Mouse (Mus musculus): ENCODE measurements around the gene Tmem178b. TPM values are rescaled to one million over a fixed set of nuclear protein-coding genes. Genes with fewer than 3 reads are reported as not detected.

Gene Tmem178b
- polyA plus RNA-seq, 1 experiment from 2014 or later = 35.7 TPM

GRCm38 (mm10) chr6:40121494-40121893 lies 248.4 kb downstream of the Tmem178b start:
- 15% methylated on average over 4 of the region's 4 CpGs for WGBS
- ATAC-seq (replicated peaks) = peak; percentile 69
- peak overlapping the region; percentile 64; the same call in 1 of the 2 replicates for H3K27ac ChIP-seq

DNA sequence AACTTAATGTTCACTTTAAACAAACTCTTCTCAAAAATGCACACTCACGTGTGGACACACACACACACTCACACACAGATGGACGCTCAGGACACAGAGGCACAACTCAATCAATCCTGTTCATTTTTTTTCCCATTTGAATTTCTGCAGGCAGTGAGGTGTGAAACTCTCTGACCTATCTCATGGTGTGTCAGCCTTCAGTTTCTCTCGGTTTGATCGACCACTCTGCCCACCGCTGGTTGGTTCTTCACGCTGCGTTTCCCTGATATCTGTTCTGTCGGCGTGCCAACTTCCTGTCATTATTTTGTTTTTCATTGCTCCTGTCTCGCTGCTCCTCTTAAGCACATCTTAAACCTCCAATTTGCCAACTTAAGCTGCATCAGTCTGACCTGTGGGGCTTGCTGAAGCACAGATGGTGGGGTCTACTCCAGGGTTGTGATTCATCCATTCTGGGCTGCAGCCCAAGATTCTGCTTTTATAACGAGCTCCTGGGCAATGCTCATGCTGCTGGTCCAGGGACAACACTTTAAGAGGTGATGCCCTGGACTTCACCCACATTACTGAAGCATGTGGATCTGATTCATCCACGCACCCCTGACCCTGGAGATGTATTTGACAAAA lies 250.1 kb downstream of the Tmem178b start:
- H3K4me1 ChIP-seq = peaks cover 22% of the 10 kb centered on the region
- no peak overlapping the region for H3K9ac ChIP-seq
- H3K27me3 ChIP-seq (replicated peaks) = no peaks in the 10 kb centered on the region
- ATAC-seq (replicated peaks) = no peak; the same call in 1 of the 2 replicates
- H3K4me2 ChIP-seq = no peak overlapping the region
- H3K9me3 ChIP-seq = no peaks in the 10 kb centered on the region
- 63% methylated on average over 12 of the region's 12 CpGs for WGBS
- H3K36me3 ChIP-seq (replicated peaks) = no peaks in the 10 kb centered on the region
- no peak overlapping the region for H3K27ac ChIP-seq
- H3K4me3 ChIP-seq = no peak overlapping the region

More at GRCm38 (mm10) chr6:40121494-40121893, 248.4 kb downstream of the Tmem178b start:
- H3K27me3 ChIP-seq (replicated peaks) = no peaks in the 10 kb centered on the region
- no peaks in the 10 kb centered on the region for H3K36me3 ChIP-seq (replicated peaks)
- no peak overlapping the region for H3K4me3 ChIP-seq
- peaks cover 24% of the 10 kb centered on the region for H3K4me1 ChIP-seq
- H3K9ac ChIP-seq = no peak overlapping the region
- no peaks in the 10 kb centered on the region for H3K9me3 ChIP-seq
- H3K4me2 ChIP-seq = no peak overlapping the region

DNA sequence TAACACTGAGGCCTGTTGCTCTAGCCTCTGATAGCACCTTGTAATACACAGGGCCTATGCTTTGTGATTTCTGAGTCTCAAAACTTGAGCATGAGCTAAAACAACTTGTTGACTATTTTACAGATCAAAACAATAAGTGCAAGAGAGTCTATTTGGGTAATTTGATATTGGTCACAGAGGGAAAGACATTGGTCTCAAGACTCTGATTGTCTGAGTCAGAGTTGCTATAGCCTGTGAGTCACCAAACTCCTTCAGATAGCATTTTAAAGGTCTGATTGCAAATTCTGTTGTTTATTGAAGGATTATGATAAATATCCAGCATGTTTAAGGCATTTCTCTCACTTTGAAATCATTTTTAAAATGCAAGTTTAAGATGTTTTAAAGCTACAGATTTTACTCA lies 250.9 kb downstream of the Tmem178b start:
- H3K27me3 ChIP-seq (replicated peaks) = no peaks in the 10 kb centered on the region
- no peaks in the 10 kb centered on the region for H3K36me3 ChIP-seq (replicated peaks)
- no peak overlapping the region for H3K4me2 ChIP-seq
- H3K9me3 ChIP-seq = no peaks in the 10 kb centered on the region
- H3K4me1 ChIP-seq = peaks cover 22% of the 10 kb centered on the region
- H3K9ac ChIP-seq = no peak overlapping the region
- ATAC-seq (replicated peaks) = no peak
- no peak overlapping the region for H3K4me3 ChIP-seq
- H3K27ac ChIP-seq = no peak overlapping the region

- Histone ChIP-seq H3K9me3 (no peaks in the 10 kb centered on the region), H3K36me3 (replicated peaks) (no peaks in the 10 kb centered on the region), H3K27me3 (replicated peaks) (no peaks in the 10 kb centered on the region), H3K9ac (no peak overlapping the region), H3K27ac (no peak overlapping the region), H3K4me1 (0 out of 2 replicates have a peak, but pooled peaks cover 2% of the 10 kb centered on the region), H3K4me3 (no peak overlapping the region), H3K4me2 (no peak overlapping the region)
- no peak for ATAC-seq (replicated peaks)
- 83% methylated on average over 6 of the region's 6 CpGs for WGBS
These were observed 255.6 kb downstream of the Tmem178b start for GRCm38 (mm10) chr6:40128716-40129115.

DNA sequence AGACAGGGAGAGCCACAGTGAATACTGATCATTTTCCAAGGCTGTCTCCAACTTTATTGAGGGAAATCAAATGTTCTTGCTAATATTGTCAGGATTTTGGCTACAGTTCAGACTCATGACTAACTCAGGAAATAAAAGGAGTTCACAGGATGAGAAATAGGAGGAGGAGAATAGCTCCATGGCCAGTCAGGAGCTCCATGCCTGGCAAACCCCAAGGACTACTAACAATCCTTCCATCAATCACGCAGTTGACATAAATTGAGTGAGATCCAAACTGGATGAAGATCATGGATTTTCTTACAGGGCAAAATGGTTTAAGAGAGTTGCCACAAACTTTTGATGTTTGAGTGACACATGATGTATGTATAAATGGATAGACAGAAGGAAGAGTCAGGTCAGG lies 258.9 kb downstream of the Tmem178b start:
- no peak for ATAC-seq (replicated peaks)
- WGBS = 81% methylated on average over 1 of the region's 1 CpGs
- Histone ChIP-seq H3K9ac (no peak overlapping the region), H3K4me1 (peaks cover 2% of the 10 kb centered on the region; the same call in 1 of the 2 replicates), H3K9me3 (no peaks in the 10 kb centered on the region), H3K4me2 (no peak overlapping the region), H3K4me3 (no peak overlapping the region), H3K36me3 (replicated peaks) (no peaks in the 10 kb centered on the region), H3K27ac (no peak overlapping the region), H3K27me3 (replicated peaks) (no peaks in the 10 kb centered on the region)

GRCm38 (mm10) chr6:40133436-40133835 lies 260.4 kb downstream of the Tmem178b start:
- Histone ChIP-seq H3K27me3 (replicated peaks) (no peaks in the 10 kb centered on the region), H3K36me3 (replicated peaks) (no peaks in the 10 kb centered on the region), H3K9me3 (no peaks in the 10 kb centered on the region), H3K4me3 (no peak overlapping the region), H3K4me1 (peaks cover 17% of the 10 kb centered on the region), H3K4me2 (no peak overlapping the region), H3K9ac (no peak overlapping the region), H3K27ac (no peak overlapping the region)
- no peak for ATAC-seq (replicated peaks)
- 87% methylated on average over 6 of the region's 6 CpGs for WGBS

GRCm38 (mm10) chr6:40135716-40136115 lies 262.6 kb downstream of the Tmem178b start:
- no peak for ATAC-seq (replicated peaks)
- Histone ChIP-seq H3K36me3 (replicated peaks) (no peaks in the 10 kb centered on the region), H3K4me1 (peaks cover 16% of the 10 kb centered on the region), H3K27ac (no peak overlapping the region), H3K4me2 (no peak overlapping the region), H3K4me3 (no peak overlapping the region), H3K9me3 (no peaks in the 10 kb centered on the region), H3K27me3 (replicated peaks) (no peaks in the 10 kb centered on the region), H3K9ac (no peak overlapping the region)
- WGBS = 86% methylated on average over 6 of the region's 6 CpGs

- no peaks in the 10 kb centered on the region for H3K27me3 ChIP-seq (replicated peaks)
- H3K27ac ChIP-seq = peak overlapping the region; percentile 25; the same call in 1 of the 2 replicates
- H3K36me3 ChIP-seq (replicated peaks) = no peaks in the 10 kb centered on the region
- H3K9ac ChIP-seq = no peak overlapping the region
- WGBS = 32% methylated on average over 6 of the region's 6 CpGs
- ATAC-seq (replicated peaks) = peak; percentile 21; the same call in 1 of the 2 replicates
- H3K4me1 ChIP-seq = peaks cover 23% of the 10 kb centered on the region
- no peak overlapping the region for H3K4me2 ChIP-seq
- no peak overlapping the region for H3K4me3 ChIP-seq
- H3K9me3 ChIP-seq = no peaks in the 10 kb centered on the region
These were observed 264.3 kb downstream of the Tmem178b start for GRCm38 (mm10) chr6:40137346-40137745.

DNA sequence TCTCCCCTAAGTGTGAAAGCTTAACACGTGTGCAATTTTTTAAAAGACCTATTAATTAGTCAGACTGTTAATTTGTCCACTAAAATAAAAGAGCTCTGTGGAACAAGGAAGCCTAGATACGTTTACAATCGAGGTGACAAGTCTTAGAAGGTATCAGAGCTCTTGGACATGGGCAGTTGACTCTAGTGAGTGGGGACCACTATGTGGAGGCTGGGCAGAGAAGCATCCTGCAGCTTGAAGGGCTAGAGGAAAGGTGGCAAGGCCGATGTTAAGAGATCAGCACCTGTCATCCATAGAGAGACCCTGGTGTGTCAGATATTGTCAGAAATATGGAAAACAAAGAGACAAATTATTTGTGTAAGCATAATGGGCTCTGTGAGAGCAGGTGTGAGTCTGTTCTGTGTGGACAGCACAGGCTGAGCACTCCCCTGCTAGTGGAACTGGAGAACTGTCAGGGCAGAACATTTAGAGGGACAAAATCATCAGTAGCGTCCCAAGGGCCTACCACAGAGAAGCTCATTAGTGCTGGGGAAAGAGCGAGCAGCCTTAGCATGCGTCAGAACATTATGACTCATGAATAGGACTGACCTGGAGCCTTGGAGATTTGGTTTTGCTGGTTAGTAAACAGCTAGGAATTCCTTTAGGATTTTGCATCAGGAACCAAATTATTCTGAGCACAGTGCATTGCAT lies 264.9 kb downstream of the Tmem178b start:
- H3K27ac ChIP-seq = peak overlapping the region; percentile 13; the same call in 1 of the 2 replicates
- 49% methylated on average over 7 of the region's 7 CpGs for WGBS
- H3K36me3 ChIP-seq (replicated peaks) = no peaks in the 10 kb centered on the region
- H3K27me3 ChIP-seq (replicated peaks) = no peaks in the 10 kb centered on the region
- no peak overlapping the region for H3K9ac ChIP-seq
- no peak overlapping the region for H3K4me2 ChIP-seq
- H3K4me3 ChIP-seq = no peak overlapping the region
- ATAC-seq (replicated peaks) = peak; percentile 62
- H3K9me3 ChIP-seq = no peaks in the 10 kb centered on the region
- H3K4me1 ChIP-seq = peaks cover 23% of the 10 kb centered on the region

- WGBS = 55% methylated on average over 5 of the region's 5 CpGs
- Histone ChIP-seq H3K36me3 (replicated peaks) (no peaks in the 10 kb centered on the region), H3K27ac (no peak overlapping the region), H3K9ac (no peak overlapping the region), H3K4me3 (no peak overlapping the region), H3K4me1 (peaks cover 20% of the 10 kb centered on the region), H3K9me3 (no peaks in the 10 kb centered on the region), H3K27me3 (replicated peaks) (no peaks in the 10 kb centered on the region), H3K4me2 (no peak overlapping the region)
- no peak for ATAC-seq (replicated peaks)
These were observed 269.5 kb downstream of the Tmem178b start for GRCm38 (mm10) chr6:40142582-40142981.

DNA sequence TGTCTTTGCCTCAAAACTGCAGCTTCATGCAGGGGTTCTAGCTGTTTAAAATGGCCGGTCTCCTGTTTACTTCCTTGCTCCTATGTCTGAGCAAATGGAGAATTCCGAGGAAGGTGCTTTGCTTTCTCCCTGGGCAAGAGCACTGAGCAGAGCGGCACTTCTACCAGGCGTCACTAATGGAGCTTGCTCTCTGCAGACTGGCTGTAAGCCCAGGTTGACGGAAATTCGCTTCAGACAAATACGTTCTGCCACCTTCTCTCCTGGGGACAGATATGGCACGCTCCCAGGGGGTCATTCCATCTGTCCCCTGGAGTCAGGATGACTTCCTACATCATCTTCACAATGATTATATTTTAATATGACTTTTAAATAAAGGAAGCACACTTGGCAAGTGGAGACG lies 271.3 kb downstream of the Tmem178b start:
- no peak overlapping the region for H3K27ac ChIP-seq
- no peaks in the 10 kb centered on the region for H3K36me3 ChIP-seq (replicated peaks)
- WGBS = 78% methylated on average over 9 of the region's 9 CpGs

GRCm38 (mm10) chr6:40145601-40146000 lies 272.5 kb downstream of the Tmem178b start:
- H3K4me3 ChIP-seq = no peak overlapping the region
- H3K4me2 ChIP-seq = no peak overlapping the region
- no peak overlapping the region for H3K27ac ChIP-seq
- no peaks in the 10 kb centered on the region for H3K27me3 ChIP-seq (replicated peaks)
- 93% methylated on average over 3 of the region's 3 CpGs for WGBS
- no peaks in the 10 kb centered on the region for H3K9me3 ChIP-seq
- no peak for ATAC-seq (replicated peaks)
- H3K4me1 ChIP-seq = peaks cover 10% of the 10 kb centered on the region; the same call in 1 of the 2 replicates
- no peak overlapping the region for H3K9ac ChIP-seq
- no peaks in the 10 kb centered on the region for H3K36me3 ChIP-seq (replicated peaks)

More for the DNA sequence above, 271.3 kb downstream of the Tmem178b start:
- H3K4me3 ChIP-seq = no peak overlapping the region
- peaks cover 10% of the 10 kb centered on the region; the same call in 1 of the 2 replicates for H3K4me1 ChIP-seq
- H3K4me2 ChIP-seq = no peak overlapping the region
- H3K9me3 ChIP-seq = no peaks in the 10 kb centered on the region
- no peaks in the 10 kb centered on the region for H3K27me3 ChIP-seq (replicated peaks)
- H3K9ac ChIP-seq = no peak overlapping the region
- no peak for ATAC-seq (replicated peaks)
